Mouse (Mus musculus) liver, postnatal 0 days (tissue): ENCODE data around the gene Tmem129.

Experiments used
- CTCF ChIP-seq: sonication (generic); IDR thresholded peaks from 2 replicates; pipeline ENCODE4 v1.5.1; 2016; ENCODE audit warnings: antibody characterized with exemption, low read depth
- EP300 ChIP-seq: IDR thresholded peaks from 2 replicates; pipeline ENCODE4 v1.6.1; 2016; ENCODE audit warnings: antibody characterized with exemption, low read depth, mild to moderate bottlenecking

GRCm38 (mm10) chr5:33705612-33706349 is 47.6 kb upstream of the Tmem129 start:
- TF ChIP-seq CTCF (no peak), EP300 (no peak)
